Mouse (Mus musculus): ENCODE results near the gene Npc1l1.
"Not testable (repeated sequence)": the region's sequence is repeated elsewhere in the genome, so short reads cannot be mapped to it uniquely, and the experiment has no call there.

The Npc1l1 gene

GRCm38 (mm10) chr11:6230012-6230411 lies at the start of gene Npc1l1:
Gene Npc1l1 (minus strand): TSS chr11:6230143.
- DNase-seq (ENCODE audit: low spot score) = no peak

- DNase-seq (ENCODE audit: low spot score) = no peak
Observed at GRCm38 (mm10) chr11:6276466-6276865, 46.5 kb upstream of the Npc1l1 start.

- no peak for DNase-seq (ENCODE audit: low spot score)
Observed at GRCm38 (mm10) chr11:6275094-6275484, 45.1 kb upstream of the Npc1l1 start.

- DNase-seq (ENCODE audit: low spot score) = peak; percentile 97
Observed at GRCm38 (mm10) chr11:6274387-6275093, 44.6 kb upstream of the Npc1l1 start, which contains the start of gene Tmed4. Gene Tmed4 (minus strand): TSS chr11:6274870.

GRCm38 (mm10) chr11:6273607-6274006 lies 43.7 kb upstream of the Npc1l1 start:
- no peak for DNase-seq (ENCODE audit: low spot score)

- peak; percentile 73 for DNase-seq (ENCODE audit: low spot score)
Observed at GRCm38 (mm10) chr11:6267320-6268254, 37.6 kb upstream of the Npc1l1 start, which contains the start of gene Ddx56. Gene Ddx56 (minus strand): TSS chr11:6267772.

- DNase-seq (ENCODE audit: low spot score) = no peak
Observed at GRCm38 (mm10) chr11:6266621-6267020, 36.7 kb upstream of the Npc1l1 start.

GRCm38 (mm10) chr11:6261434-6262082 lies 31.6 kb upstream of the Npc1l1 start:
- peak; percentile 52 for DNase-seq (ENCODE audit: low spot score)

GRCm38 (mm10) chr11:6259413-6259812 lies 29.5 kb upstream of the Npc1l1 start:
- no peak for DNase-seq (ENCODE audit: low spot score)

GRCm38 (mm10) chr11:6256490-6257072 lies 26.6 kb upstream of the Npc1l1 start:
- DNase-seq (ENCODE audit: low spot score) = no peak

GRCm38 (mm10) chr11:6254602-6255001 lies 24.7 kb upstream of the Npc1l1 start:
- not testable (repeated sequence) for DNase-seq (ENCODE audit: low spot score)

GRCm38 (mm10) chr11:6252824-6253223 lies 22.9 kb upstream of the Npc1l1 start:
- DNase-seq (ENCODE audit: low spot score) = no peak

- no peak for DNase-seq (ENCODE audit: low spot score)
Observed at GRCm38 (mm10) chr11:6252248-6252647, 22.3 kb upstream of the Npc1l1 start.

- no peak for DNase-seq (ENCODE audit: low spot score)
Observed at GRCm38 (mm10) chr11:6244707-6245106, 14.8 kb upstream of the Npc1l1 start.

- no peak for DNase-seq (ENCODE audit: low spot score)
Observed at GRCm38 (mm10) chr11:6233025-6233424, 3.1 kb upstream of the Npc1l1 start.

- DNase-seq (ENCODE audit: low spot score) = no peak
Observed at GRCm38 (mm10) chr11:6224541-6225229, 5.3 kb downstream of the Npc1l1 start.

GRCm38 (mm10) chr11:6222187-6222586 lies 7.8 kb downstream of the Npc1l1 start:
- DNase-seq (ENCODE audit: low spot score) = no peak

- DNase-seq (ENCODE audit: low spot score) = no peak
Observed at GRCm38 (mm10) chr11:6219967-6220366, 10.0 kb downstream of the Npc1l1 start.

- DNase-seq (ENCODE audit: low spot score) = no peak
Observed at GRCm38 (mm10) chr11:6218189-6218896, 11.6 kb downstream of the Npc1l1 start.

- DNase-seq (ENCODE audit: low spot score) = no peak
Observed at GRCm38 (mm10) chr11:6216834-6217233, 13.1 kb downstream of the Npc1l1 start.

- DNase-seq (ENCODE audit: low spot score) = no peak
Observed at GRCm38 (mm10) chr11:6208158-6208557, 21.8 kb downstream of the Npc1l1 start.

Measured in ovary, postnatal 10 days (tissue).